Mouse (Mus musculus) thymus, postnatal 36 days (tissue): ENCODE measurements around the gene Gm8947.
"Not testable (repeated sequence)": the region's sequence is repeated elsewhere in the genome, so short reads cannot be mapped to it uniquely, and the experiment has no call there.

Source experiments
- DNase-seq, 2 experiments: peaks; one replicate each; pipeline ENCODE4 v3.0.0; 2022; ENCODE audit warnings: mixed read lengths in 2 of 2

Gene Gm8947

GRCm38 (mm10) chr1:151192075-151192474, at the start of gene Gm8947:
Gm8947 (plus strand) TSS chr1:151192376.
- not testable (repeated sequence) for DNase-seq

DNA sequence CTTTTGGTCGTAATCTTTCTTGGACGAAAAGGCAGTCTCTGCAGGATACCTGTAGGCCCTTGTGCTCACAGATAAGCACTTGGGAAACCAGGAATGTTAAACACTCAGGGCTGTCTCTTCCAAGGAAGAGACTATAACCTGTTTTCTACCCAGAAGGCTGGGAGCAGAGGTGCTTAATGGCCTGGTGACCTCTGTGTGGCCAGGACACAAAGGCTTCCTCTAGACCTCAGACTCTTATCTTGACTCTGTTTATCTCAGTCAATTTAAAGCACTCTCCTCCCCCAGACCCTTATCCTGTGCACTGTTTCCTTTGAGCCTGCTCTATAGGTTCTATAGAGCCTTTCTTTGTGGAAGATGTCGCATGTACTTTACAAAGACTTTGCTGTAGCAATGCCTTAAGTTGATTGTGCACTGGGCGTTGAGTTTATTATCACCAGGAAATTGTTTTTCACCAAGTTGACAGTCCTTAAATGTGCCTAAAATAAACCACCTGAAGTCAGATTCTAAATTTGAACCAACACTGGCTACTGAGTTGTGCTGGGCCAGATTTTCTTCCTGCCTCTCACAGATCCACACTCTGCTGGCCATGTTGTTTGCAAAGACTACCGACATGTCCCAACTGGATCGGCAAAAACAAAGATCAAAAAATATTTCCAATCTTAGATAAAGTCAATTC, 47.6 kb upstream of the Gm8947 start:
- DNase-seq: no peak

- no peak for DNase-seq
Measured at GRCm38 (mm10) chr1:151147801-151148200, 44.4 kb upstream of the Gm8947 start.

- DNase-seq: no peak
Measured at GRCm38 (mm10) chr1:151150211-151150610, 42.0 kb upstream of the Gm8947 start.

DNA sequence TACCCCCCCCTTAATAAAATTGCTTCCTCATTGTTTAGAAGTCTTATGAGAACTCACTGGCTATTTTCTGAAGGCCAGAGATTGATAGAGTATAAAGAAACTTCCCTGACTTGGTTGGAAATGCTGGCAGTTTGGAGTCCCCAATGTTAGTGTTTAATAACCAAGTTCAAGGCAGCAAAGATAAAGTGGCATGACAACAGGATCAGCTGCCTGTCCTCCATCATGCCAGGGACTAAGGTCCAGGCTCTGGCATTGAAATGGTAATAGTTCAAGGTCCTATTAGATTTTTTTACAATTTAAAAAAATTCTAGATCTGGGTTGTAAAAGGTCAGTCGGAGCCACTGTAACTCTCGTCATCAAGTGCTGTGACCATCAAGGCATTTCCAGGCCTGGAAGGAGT, 41.1 kb upstream of the Gm8947 start:
- DNase-seq: no peak

DNA sequence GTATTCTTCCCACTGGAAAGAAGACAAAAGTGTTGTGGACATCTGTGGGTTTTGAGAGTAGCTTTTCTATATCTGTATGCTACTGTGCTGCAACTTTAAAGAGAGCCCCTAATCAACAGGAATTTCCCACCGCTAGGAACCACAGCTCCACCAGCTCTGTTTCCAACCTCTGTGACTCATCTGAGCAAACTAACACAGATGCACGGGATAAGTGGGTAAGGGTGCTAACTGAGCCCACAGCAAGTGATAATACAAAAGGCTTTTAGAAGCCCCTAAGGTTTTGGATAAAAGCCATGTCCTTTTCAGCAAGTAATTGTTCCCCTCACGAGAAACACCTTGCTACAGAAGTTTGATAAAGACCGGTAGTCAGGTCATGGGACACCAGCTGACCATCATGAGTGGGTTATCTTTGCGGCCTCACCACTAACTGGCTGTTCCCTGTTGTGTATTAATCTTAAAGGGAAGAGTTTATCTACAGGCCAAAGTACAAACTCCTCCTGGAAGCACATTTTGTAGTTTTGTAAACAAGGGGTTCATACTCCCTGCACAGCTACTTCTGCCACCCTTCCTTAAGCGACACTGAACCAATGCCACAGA, 39.0 kb upstream of the Gm8947 start:
- DNase-seq: no peak

DNA sequence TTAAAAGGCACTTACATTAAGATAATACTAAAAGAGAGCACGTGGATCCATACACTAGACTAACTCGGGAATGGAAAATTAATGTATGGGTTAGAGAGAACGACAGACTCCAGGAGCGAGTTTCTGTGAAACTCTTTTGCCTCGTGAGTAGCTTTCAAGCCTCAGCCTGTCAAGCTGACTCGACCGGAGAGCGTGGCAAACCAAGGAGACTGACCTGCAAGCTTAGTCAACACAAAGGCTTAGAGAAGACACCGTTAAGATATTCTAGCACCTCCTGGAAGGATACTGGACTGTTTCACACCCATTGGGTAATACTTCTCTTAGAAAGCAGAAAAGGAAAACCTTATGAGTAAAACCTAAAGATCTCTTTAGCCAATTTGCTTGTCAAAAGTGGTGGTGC, 38.0 kb upstream of the Gm8947 start:
- DNase-seq: not testable (repeated sequence)

- DNase-seq: no peak
Measured at GRCm38 (mm10) chr1:151156129-151156528, 36.0 kb upstream of the Gm8947 start.

DNA sequence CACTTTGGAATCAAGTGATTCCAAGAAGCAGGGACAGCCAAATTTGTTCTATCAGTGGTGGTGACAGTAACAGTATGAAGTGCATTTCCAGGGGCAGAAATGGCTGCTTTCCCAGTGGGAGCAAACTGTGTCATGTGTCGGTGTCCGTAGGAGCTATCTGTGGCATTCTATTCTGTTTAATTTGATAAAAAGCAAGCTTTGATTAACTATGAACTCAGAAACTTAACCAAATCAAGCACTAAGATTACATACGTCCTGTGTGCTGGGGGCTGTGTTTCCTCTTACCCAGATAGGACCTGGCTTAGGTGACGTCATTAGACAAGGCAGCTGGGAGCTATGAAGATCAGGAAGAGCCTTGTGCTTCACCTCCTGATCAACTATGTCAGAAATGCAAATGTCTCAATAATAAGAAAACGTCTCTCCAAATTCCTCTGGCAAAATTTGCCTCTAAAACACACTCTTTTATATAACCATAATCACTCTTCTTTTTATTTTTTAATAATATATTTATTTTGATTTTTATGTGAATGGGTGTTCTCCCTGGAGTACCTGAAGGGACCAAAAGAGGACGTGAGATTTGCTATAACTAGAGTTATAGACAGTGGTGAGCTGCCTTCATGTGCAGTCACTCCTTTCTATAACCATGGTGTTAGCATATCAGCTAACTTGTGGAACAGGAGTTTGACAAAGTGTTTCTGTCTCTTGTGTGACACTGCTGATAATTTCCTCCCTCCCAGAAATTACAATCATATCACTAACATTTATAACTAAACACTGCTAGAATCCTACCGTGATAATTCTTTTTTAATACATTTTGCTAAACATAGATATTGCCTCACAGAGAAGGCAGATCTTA, 35.2 kb upstream of the Gm8947 start:
- DNase-seq: no peak

GRCm38 (mm10) chr1:151157963-151158856, 34.0 kb upstream of the Gm8947 start:
- DNase-seq: no peak

- DNase-seq: no peak
Measured at GRCm38 (mm10) chr1:151158857-151159510, 33.2 kb upstream of the Gm8947 start.

GRCm38 (mm10) chr1:151166031-151166430, 26.1 kb upstream of the Gm8947 start:
- no peak for DNase-seq

DNA sequence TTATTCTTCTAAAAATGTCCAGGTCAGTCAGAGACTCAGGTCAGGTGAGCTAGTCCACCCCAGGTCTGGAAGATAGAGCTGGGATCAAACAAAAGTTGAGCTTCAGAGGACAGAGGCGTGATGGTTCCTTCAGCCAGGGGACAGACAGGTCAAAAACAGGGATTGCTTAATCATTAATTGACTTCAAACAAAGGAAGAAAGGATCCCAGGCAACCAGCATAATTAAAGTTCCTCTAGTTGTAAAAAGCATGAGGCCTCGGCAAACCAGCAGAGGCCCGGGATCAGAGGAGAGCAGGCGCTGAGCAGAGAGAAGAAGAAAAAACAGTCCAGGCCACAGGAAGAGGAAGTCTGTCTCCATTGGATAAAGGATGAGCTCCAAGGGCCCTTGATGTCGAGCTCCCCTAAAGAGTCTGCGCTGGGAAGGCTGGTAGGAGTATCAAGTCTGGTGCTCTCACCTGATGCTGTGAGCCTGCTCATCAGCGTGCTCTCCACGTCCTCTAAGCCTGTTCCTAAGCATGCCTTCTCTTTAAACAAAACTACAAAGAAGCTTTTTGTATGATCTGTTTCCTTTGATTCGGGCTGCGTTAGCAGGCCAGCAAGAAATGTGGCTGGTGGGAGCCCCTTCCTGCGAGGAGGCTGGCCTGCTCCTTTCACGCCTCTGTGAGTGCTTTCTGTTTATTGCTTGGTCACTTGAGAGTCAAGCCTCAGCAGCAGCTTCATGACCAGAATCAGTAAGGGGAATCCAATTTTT, 24.7 kb upstream of the Gm8947 start:
- no peak for DNase-seq

- DNase-seq: no peak
Measured at GRCm38 (mm10) chr1:151168637-151169036, 23.5 kb upstream of the Gm8947 start.

DNA sequence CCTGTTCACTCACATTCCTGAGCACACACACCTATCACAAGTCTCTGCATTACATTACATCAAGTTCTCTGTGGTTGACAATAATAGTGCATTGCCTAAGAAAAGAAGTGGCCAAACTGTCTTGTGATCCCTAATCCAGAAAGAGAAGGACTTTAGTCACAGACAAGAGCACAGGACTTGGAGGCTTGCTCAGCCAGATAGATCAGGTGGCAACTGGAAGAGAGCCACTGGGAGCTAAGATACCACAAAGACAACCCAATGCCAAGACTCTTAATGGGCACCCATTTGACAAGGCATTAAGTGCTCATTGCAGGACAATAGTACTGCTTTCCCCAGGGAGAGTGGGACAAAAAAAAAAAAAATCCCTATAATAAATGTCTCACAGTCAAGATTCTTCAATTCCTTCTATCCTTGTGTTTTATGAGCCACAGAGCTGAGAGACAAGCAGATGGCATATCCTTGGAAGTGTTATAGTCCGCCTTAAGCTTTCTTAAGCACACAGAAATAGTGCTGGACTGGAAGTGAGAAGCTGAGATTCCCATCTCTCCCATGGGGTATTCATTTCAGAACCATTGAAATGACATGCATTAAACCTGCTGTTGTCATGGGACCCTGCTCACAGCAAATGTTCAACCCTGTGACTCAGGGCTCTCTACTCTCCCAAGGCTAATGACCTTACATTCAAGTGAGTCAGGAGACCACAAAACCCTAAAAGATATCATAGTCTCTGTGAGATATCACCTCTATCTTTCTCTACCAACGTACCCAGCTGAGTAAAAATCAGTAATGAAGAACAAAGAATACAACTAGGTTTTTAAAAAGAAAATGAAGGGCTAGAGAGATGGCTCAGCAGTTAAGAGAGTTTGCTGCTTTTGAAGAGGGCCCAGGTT, 20.4 kb upstream of the Gm8947 start:
- no peak for DNase-seq

GRCm38 (mm10) chr1:151177030-151177936, 14.9 kb upstream of the Gm8947 start:
- DNase-seq: peak in 1 of 2 experiments; percentile 13

- DNase-seq: no peak
Measured at GRCm38 (mm10) chr1:151177937-151178271, 14.3 kb upstream of the Gm8947 start.

GRCm38 (mm10) chr1:151178505-151179083, 13.6 kb upstream of the Gm8947 start:
- DNase-seq: no peak

DNA sequence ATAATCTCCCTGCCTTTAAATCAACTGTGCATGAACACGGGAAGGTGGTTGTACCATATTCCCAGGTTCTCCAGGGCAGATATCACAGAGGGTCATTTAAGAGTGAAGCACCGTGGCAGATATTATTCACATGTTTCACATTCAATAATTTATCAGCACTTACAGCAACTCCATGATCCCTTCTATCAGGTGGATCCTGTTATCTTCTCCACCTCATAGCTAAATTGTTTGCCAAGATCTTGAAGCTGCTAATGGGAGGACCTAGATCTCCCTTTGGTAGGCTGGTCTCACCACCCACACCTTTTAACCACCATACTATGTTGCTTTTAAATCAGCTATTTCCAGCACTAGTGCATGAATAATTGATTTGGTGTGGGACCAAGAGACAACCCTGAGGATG, 12.0 kb upstream of the Gm8947 start:
- no peak for DNase-seq
